Mouse (Mus musculus): ENCODE results near the gene Tmem30b. TPM values are rescaled to one million over a fixed set of nuclear protein-coding genes. Genes with fewer than 3 reads are reported as not detected.

Tmem30b gene
- polyA plus RNA-seq, 1 experiment from 2014 or later = 15.6 TPM

DNA sequence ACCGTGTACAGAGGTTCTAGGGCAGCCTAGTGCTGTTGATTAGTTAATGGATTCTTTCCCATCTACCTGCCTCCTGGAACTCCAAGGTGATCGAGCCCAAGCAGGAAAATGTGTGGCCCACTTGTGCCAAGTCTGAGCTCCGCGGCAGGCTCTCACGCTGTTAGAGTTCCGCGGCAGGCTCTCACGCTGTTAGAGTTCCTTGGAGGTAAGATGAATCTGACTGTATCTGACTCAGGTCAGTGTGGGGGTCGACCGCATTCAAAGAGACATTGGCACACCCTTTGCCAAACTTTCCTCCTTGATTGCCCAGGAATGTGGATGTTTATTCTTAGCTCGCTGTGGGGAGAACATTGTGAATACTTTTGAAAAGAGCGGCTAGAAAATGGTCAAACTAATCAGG is 28.4 kb downstream of the Tmem30b start:
- H3K9me3 ChIP-seq (ENCODE audit: control insufficient read depth, low read length) = no peaks in the 10 kb centered on the region
- no peak overlapping the region for H3K27ac ChIP-seq (replicated peaks; ENCODE audit: low read depth, low read length)
- WGBS = 62% methylated on average over 12 of the region's 12 CpGs
- H3K36me3 ChIP-seq (ENCODE audit: control insufficient read depth, insufficient read depth, low read length) = no peaks in the 10 kb centered on the region
- DNase-seq (ENCODE audit: low spot score) (no peak), ATAC-seq (ENCODE audit: low read depth) (no peak)
- no peaks in the 10 kb centered on the region for H3K27me3 ChIP-seq (replicated peaks; ENCODE audit: control insufficient read depth, insufficient read depth, low read length)
- peak overlapping the region; percentile 19; the same call in 1 of the 2 replicates for H3K4me2 ChIP-seq (ENCODE audit: low read depth, low read length)
- H3K9ac ChIP-seq (ENCODE audit: low read depth, low read length) = no peak overlapping the region
- H3K4me3 ChIP-seq (ENCODE audit: low read depth, low read length) = no peak overlapping the region
- H3K4me1 ChIP-seq (ENCODE audit: control insufficient read depth, insufficient read depth, low read length) = peaks cover 17% of the 10 kb centered on the region; the same call in 1 of the 2 replicates

DNA sequence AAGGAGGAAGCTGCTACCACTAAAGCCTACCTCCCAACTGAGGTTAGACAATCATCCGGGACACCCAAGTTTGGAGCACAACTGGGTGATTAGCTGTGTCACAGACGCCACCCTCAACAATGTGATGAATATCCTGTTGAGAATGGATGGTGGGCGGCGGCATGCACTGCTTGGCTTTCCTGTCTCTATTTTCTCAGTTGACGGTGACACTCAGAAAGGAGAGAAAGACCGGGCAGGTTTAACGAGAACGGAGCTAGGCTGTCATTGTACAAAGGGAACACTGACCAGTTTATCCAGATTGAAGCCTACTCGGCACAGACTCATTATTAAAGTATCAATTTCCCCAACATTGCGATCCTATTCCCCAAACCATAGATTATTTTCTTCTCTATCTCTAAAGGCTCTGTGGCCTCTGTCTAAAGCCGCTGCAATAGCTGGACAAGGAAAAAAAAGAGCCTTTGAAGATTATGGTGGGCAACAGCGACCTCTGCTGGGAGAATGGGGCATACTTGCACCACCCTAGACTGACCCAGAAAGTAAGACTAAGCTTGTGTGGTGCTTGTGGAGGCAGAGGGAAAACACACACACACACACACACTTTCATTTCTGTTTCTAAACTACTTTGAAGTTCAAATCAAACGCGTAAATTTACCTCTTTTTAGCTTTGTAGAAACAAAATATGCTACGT is 29.0 kb downstream of the Tmem30b start:
- peak overlapping the region; percentile 19; the same call in 1 of the 2 replicates for H3K27ac ChIP-seq (replicated peaks; ENCODE audit: low read depth, low read length)
- H3K4me1 ChIP-seq (ENCODE audit: control insufficient read depth, insufficient read depth, low read length) = peaks cover 17% of the 10 kb centered on the region; the same call in 1 of the 2 replicates
- H3K4me2 ChIP-seq (ENCODE audit: low read depth, low read length) = peak overlapping the region; percentile 35
- no peak overlapping the region for H3K4me3 ChIP-seq (ENCODE audit: low read depth, low read length)
- peak; percentile 83 for DNase-seq (ENCODE audit: low spot score)
- H3K36me3 ChIP-seq (ENCODE audit: control insufficient read depth, insufficient read depth, low read length) = no peaks in the 10 kb centered on the region
- 30% methylated on average over 15 of the region's 15 CpGs for WGBS
- no peaks in the 10 kb centered on the region for H3K27me3 ChIP-seq (replicated peaks; ENCODE audit: control insufficient read depth, insufficient read depth, low read length)
- H3K9me3 ChIP-seq (ENCODE audit: control insufficient read depth, low read length) = no peaks in the 10 kb centered on the region
- no peak overlapping the region for H3K9ac ChIP-seq (ENCODE audit: low read depth, low read length)
- ATAC-seq (ENCODE audit: low read depth) = peak; percentile 81

DNA sequence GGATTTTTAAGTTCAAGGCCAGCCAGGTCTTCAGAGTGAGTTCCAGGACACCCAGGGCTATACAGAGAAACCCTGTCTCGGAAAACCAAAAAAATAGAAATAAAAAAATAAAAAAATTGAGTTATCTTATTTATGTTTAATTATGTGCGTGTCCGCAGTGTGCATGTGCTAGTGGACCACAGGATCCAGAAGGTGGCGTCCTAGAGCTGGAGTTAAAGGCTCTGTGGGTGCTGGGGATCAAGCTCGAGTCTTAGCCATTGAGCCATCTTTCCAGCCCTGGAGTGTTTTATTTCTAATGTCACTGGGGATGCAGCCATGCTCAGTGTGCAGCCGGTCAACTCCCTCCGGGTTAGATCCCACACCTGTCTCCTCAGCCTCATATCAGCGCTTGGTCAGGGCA is 29.7 kb downstream of the Tmem30b start:
- no peaks in the 10 kb centered on the region for H3K27me3 ChIP-seq (replicated peaks; ENCODE audit: control insufficient read depth, insufficient read depth, low read length)
- no peak overlapping the region for H3K9ac ChIP-seq (ENCODE audit: low read depth, low read length)
- no peaks in the 10 kb centered on the region for H3K9me3 ChIP-seq (ENCODE audit: control insufficient read depth, low read length)
- no peak overlapping the region for H3K4me2 ChIP-seq (ENCODE audit: low read depth, low read length)
- 90% methylated on average over 8 of the region's 8 CpGs for WGBS
- peak overlapping the region; percentile 19; the same call in 1 of the 2 replicates for H3K27ac ChIP-seq (replicated peaks; ENCODE audit: low read depth, low read length)
- H3K36me3 ChIP-seq (ENCODE audit: control insufficient read depth, insufficient read depth, low read length) = no peaks in the 10 kb centered on the region
- no peak for DNase-seq (ENCODE audit: low spot score)
- H3K4me3 ChIP-seq (ENCODE audit: low read depth, low read length) = no peak overlapping the region
- no peak for ATAC-seq (ENCODE audit: low read depth)
- H3K4me1 ChIP-seq (ENCODE audit: control insufficient read depth, insufficient read depth, low read length) = peaks cover 12% of the 10 kb centered on the region; the same call in 1 of the 2 replicates

DNA sequence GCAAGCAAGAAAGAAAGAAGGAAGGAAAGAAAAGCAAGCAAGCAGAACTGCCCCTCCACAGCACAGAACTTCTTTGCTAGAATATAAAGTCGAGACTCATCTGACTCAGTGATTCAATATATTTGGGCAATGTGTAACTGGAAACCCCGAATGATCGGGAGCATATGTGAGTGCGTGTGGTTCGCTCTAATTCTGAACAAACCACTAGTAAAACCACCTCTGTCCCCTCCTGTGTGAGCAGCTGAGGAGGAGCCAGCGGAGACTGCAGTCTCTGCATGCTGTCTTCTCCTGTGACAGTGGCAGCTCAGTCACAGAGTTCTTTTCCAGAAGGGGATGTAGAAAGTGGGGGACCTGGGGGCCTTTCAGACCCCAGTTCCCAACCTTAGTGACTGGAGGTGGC is 31.5 kb downstream of the Tmem30b start:
- WGBS = 19% methylated on average over 6 of the region's 6 CpGs
- Histone ChIP-seq H3K4me3 (ENCODE audit: low read depth, low read length) (no peak overlapping the region), H3K27me3 (replicated peaks; ENCODE audit: control insufficient read depth, insufficient read depth, low read length) (no peaks in the 10 kb centered on the region), H3K36me3 (ENCODE audit: control insufficient read depth, insufficient read depth, low read length) (no peaks in the 10 kb centered on the region), H3K4me1 (ENCODE audit: control insufficient read depth, insufficient read depth, low read length) (peaks cover 8% of the 10 kb centered on the region; the same call in 1 of the 2 replicates), H3K27ac (replicated peaks; ENCODE audit: low read depth, low read length) (no peak overlapping the region), H3K9ac (ENCODE audit: low read depth, low read length) (no peak overlapping the region), H3K9me3 (ENCODE audit: control insufficient read depth, low read length) (no peaks in the 10 kb centered on the region), H3K4me2 (ENCODE audit: low read depth, low read length) (no peak overlapping the region)
- DNase-seq (ENCODE audit: low spot score) = peak; percentile 71
- no peak for ATAC-seq (ENCODE audit: low read depth)

DNA sequence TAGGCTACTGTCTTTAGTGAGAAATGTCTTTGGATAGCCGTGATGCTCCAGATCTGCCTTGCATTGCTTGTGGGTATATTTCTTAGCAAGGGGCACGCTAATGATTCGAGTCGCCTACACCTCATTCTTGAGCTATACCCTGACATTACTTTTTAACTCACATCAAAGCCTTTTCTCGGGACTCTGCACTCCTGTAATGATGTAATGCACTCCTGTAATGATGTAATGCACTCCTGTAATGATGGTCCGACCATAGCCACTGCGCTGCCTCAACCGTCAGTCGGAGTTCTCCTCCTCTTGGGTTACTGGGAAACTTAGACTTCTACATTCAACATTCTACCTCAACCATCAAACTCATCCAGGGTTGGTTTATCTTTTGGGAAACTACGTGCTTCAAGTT is 32.2 kb downstream of the Tmem30b start:
- Histone ChIP-seq H3K9ac (ENCODE audit: low read depth, low read length) (no peak overlapping the region), H3K36me3 (ENCODE audit: control insufficient read depth, insufficient read depth, low read length) (no peaks in the 10 kb centered on the region), H3K27me3 (replicated peaks; ENCODE audit: control insufficient read depth, insufficient read depth, low read length) (no peaks in the 10 kb centered on the region), H3K9me3 (ENCODE audit: control insufficient read depth, low read length) (no peaks in the 10 kb centered on the region), H3K27ac (replicated peaks; ENCODE audit: low read depth, low read length) (no peak overlapping the region), H3K4me2 (ENCODE audit: low read depth, low read length) (no peak overlapping the region), H3K4me3 (ENCODE audit: low read depth, low read length) (no peak overlapping the region), H3K4me1 (ENCODE audit: control insufficient read depth, insufficient read depth, low read length) (peaks cover 8% of the 10 kb centered on the region; the same call in 1 of the 2 replicates)
- DNase-seq (ENCODE audit: low spot score) (no peak), ATAC-seq (ENCODE audit: low read depth) (no peak)
- 80% methylated on average over 10 of the region's 10 CpGs for WGBS

DNA sequence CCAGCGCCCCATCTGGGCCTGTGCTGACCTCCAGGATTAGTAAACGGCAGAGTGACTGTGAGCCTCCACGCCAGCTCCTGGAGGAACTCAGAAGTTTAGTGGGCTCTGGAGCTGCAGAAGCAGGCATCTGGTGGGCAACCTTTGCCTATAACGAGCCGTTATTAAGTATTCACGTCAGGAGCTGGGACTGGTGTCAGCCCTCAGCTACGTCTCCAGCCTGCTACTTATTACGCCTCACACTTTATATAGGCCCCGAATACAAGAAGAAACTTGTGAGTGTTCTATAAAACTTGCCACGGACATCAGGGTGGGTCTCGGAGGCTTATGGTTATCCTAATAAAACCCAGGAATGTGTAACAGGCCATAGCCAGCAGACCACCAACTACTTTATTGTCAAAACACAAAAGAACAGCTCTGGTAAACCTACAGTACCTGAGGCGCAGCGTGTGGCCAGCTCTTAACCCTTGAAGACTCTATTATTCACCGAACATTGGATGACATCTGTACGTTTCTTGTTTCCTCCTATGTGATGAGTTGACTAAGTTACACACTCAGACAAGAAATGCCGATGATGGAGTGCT is 34.6 kb downstream of the Tmem30b start:
- no peaks in the 10 kb centered on the region for H3K36me3 ChIP-seq (ENCODE audit: control insufficient read depth, insufficient read depth, low read length)
- DNase-seq (ENCODE audit: low spot score) (no peak), ATAC-seq (ENCODE audit: low read depth) (no peak)
- no peaks in the 10 kb centered on the region for H3K9me3 ChIP-seq (ENCODE audit: control insufficient read depth, low read length)
- H3K4me1 ChIP-seq (ENCODE audit: control insufficient read depth, insufficient read depth, low read length) = peaks cover 22% of the 10 kb centered on the region
- H3K9ac ChIP-seq (ENCODE audit: low read depth, low read length) = no peak overlapping the region
- H3K4me3 ChIP-seq (ENCODE audit: low read depth, low read length) = no peak overlapping the region
- H3K27me3 ChIP-seq (replicated peaks; ENCODE audit: control insufficient read depth, insufficient read depth, low read length) = no peaks in the 10 kb centered on the region
- H3K4me2 ChIP-seq (ENCODE audit: low read depth, low read length) = no peak overlapping the region
- 49% methylated on average over 16 of the region's 16 CpGs for WGBS
- H3K27ac ChIP-seq (replicated peaks; ENCODE audit: low read depth, low read length) = no peak overlapping the region

DNA sequence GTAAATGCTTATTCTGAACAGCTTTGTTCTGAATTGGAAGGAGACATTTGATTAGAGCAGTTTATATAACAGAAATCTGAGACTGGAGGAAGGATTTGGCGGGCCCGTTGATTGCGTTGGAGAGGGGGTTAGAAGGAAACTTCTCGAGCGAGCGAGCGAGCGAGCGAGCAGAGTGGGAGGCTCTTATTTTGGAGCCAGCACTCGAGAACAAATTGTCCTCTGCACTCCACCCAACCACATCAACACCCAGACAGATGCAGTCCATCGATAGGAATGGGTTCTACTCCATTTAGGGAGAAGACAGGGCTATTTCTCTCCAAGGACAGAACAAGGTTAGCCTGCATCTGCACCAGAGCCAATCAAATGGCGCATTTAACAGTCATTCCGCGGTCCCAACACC is 39.1 kb downstream of the Tmem30b start:
- Histone ChIP-seq H3K9me3 (ENCODE audit: control insufficient read depth, low read length) (no peaks in the 10 kb centered on the region), H3K4me3 (ENCODE audit: low read depth, low read length) (no peak overlapping the region; the same call in 1 of the 2 replicates)

DNA sequence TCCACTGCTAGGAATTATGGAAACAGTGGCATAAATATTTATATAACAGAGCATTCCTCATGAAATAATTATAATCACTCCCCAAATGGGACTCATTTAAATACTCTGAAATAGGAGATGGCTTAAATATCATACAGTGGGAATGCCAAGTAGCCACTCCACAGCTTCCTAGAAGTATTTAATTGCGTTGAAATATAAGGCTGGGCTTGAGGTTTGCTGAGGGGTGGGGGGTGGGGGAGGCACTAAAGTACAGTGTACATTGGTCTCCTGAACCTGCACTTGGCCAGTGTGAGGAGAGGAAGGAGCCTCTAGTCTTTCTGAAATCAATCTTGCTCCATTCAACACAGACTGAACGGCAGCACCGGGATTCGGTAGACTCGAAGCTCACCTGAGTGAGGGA is 39.5 kb downstream of the Tmem30b start:
- Histone ChIP-seq H3K9ac (ENCODE audit: low read depth, low read length) (no peak overlapping the region), H3K36me3 (ENCODE audit: control insufficient read depth, insufficient read depth, low read length) (no peaks in the 10 kb centered on the region), H3K4me1 (ENCODE audit: control insufficient read depth, insufficient read depth, low read length) (peaks cover 23% of the 10 kb centered on the region), H3K27me3 (replicated peaks; ENCODE audit: control insufficient read depth, insufficient read depth, low read length) (no peaks in the 10 kb centered on the region), H3K9me3 (ENCODE audit: control insufficient read depth, low read length) (no peaks in the 10 kb centered on the region), H3K4me2 (ENCODE audit: low read depth, low read length) (peak overlapping the region; percentile 42), H3K4me3 (ENCODE audit: low read depth, low read length) (no peak overlapping the region; the same call in 1 of the 2 replicates), H3K27ac (replicated peaks; ENCODE audit: low read depth, low read length) (peak overlapping the region; percentile 63; the same call in 1 of the 2 replicates)
- WGBS = 53% methylated on average over 5 of the region's 5 CpGs
- peak; percentile 65 for ATAC-seq (ENCODE audit: low read depth)
- peak; percentile 56 for DNase-seq (ENCODE audit: low spot score)

More for the DNA sequence above, 39.1 kb downstream of the Tmem30b start:
- 46% methylated on average over 14 of the region's 14 CpGs for whole genome bisulfite sequencing
- peak; percentile 59 for ATAC-seq (ENCODE audit: low read depth)
- Histone ChIP-seq H3K4me2 (ENCODE audit: low read depth, low read length) (peak overlapping the region; percentile 42), H3K36me3 (ENCODE audit: control insufficient read depth, insufficient read depth, low read length) (no peaks in the 10 kb centered on the region), H3K27ac (replicated peaks; ENCODE audit: low read depth, low read length) (peak overlapping the region; percentile 63), H3K9ac (ENCODE audit: low read depth, low read length) (0 out of 2 replicates have a peak overlapping the region, but pooled peaks have one; percentile 21), H3K27me3 (replicated peaks; ENCODE audit: control insufficient read depth, insufficient read depth, low read length) (no peaks in the 10 kb centered on the region), H3K4me1 (ENCODE audit: control insufficient read depth, insufficient read depth, low read length) (peaks cover 23% of the 10 kb centered on the region)
- peak; percentile 78 for DNase-seq (ENCODE audit: low spot score)
